Mouse (Mus musculus) hindlimb bud, embryonic 11.5 days (tissue): ENCODE data around the gene 2610001J05Rik.

Experiments used
- DNase-seq: peaks from one replicate; pipeline ENCODE4 v3.0.0-alpha.2; 2012; ENCODE audit warnings: low read depth, low spot score; ENCODE audit errors: extremely low spot score

The 2610001J05Rik gene

DNA sequence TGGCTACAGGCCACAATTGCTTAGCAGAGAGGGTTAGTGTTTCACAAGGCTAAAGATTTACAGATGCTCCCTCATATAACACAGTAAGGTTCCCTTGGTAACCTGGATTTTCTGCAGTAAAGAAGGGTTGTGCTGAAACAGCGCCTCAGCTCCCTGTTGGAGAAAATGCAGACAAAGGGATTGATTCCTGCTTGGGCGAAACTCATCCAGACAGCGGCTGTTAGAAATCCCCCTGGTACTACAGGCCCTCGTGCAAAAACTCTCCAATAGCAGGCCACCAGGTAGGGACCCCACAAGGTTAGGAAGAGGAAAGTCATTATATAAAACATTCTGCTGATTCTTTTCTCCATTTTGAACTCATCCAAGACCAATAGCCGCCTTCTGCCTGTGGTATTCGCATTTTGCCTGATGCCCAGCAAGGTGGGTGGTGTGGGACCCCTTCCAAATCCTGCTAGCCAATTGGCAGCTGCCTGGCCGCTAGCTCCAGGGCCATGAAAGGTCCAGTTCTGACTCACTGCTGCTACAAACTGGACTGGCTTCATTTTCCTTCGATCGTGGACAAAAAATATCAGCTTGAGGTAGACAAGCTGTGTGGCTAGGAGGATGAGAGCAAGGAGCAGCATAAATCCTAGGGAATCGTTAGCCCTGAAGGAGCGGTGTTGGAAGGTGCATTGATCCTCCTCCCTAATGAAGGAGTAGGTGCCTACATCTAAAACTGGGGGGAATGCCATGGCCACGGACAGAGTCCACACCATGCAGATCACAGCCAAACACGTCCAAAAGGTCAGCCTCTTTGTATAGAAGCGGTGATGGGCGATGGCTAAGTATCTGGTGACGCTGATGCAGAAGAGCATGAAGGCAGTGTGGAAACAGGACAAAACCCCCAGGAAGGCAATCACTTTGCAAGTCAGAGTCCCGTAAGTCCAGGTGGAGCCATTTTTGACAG, 35.3 kb downstream of the 2610001J05Rik start:
- no peak for DNase-seq

DNA sequence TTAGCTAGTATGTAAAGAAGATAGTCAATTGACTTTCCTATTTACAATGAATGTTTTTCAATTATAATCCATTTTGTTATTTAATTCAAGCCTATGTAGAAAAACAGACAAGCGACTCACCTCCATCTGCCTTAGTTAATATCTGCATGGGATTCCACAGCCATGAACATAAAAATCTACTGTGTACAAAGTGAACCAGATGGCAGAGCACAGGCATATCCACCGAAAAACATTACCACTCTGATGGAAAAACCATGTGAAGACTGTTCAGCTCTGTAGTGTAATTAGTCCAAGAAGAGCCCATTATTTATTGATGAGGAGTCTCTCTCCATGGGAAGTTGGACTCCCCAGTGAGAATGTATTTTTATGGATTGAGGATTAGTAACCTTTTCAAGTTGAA, 38.5 kb downstream of the 2610001J05Rik start:
- DNase-seq = no peak

- no peak for DNase-seq
Measured at GRCm38 (mm10) chr6:13828877-13829276, 42.4 kb downstream of the 2610001J05Rik start.
